Mouse (Mus musculus) ovary, adult 18-20 months (tissue): ENCODE data around the gene Ass1.

Experiments used
- DNase-seq: peaks from one replicate; pipeline ENCODE4 v3.0.0; 2022; ENCODE audit warnings: low spot score, mixed read lengths

Ass1 gene

DNA sequence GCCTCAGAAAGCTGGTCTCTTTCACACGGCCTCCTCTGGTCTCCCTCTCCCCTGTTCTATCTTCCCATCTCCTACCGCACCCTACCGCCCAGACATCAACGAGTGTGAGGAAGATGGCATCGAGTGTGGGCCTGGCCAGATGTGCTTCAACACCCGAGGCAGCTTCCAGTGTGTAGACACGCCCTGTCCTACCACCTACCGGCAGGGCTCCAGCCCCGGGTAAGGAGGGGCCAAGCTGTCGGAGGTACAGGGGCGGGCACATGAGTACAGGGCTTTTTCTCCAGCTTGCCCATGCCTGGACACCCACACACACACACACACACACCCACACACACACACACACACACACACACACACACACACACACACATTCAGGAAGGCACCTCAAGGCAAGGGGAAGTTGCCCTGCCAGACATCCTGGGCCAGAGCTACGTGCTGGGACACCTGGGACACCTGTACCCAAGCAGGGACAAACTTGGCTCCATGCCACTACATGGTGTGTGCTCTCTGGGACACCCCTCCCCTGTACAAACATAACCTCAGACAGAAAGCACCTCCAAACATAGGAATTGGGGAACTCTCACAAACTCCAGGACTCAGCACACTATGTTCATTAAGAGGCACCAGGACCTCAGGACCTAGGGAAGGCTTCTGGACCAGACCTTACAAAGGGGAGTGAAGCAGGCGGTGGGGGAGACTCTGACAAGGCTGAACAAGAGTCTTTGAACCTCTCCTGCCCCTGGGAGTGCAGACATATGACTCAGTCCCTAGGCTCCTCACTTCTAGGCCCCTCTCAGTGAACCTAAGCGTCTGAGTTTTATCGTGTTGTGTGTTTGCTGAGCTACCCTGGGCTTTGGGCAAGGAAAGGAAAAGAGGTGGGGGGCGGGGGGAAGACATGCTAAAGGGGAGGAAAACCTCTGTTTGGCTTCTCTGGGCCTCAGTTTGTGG is 10.7 kb upstream of the Ass1 start:
- no peak for DNase-seq

DNA sequence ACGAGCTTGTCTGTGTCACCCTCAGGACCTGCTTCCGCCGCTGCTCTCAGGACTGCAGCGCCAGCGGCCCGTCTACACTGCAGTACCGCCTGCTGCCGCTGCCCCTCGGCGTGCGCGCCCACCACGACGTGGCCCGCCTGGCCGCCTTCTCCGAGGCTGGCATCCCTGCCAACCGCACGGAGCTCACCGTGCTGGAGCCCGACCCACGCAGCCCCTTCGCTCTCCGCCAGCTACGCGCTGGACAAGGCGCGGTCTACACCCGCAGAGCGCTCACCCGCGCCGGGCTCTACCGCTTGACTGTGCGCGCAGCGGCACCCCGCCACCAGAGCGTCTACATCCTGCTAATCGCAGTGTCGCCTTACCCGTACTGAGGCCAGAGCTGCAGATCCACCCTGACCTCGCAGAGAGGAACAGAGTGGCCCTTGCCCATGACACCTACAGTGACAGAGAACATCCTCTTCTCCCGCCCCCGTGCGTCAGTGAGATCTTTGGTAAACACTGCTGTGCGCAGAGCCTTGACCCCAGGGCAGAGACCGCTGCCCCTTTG is 9.9 kb upstream of the Ass1 start:
- peak; percentile 47 for DNase-seq

DNA sequence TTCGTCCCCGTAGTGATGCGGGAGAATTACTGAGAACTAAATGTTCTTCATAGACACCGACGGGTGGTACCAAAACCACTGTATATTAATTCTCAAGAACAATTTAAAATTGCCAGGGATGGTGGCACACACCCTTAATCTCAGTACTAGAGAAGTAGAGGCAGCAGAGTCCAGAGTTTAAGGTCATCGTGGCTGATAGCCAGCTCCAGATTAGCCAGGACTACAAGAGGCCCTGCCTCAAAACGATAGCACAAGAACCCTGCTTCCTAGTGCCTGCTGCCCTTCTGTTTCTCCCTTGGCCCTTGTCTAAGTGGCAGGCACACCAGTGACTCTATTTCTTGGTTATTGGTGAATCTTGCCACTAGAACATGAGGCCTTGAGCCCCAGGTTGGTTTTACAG is 9.1 kb upstream of the Ass1 start:
- no peak for DNase-seq

DNA sequence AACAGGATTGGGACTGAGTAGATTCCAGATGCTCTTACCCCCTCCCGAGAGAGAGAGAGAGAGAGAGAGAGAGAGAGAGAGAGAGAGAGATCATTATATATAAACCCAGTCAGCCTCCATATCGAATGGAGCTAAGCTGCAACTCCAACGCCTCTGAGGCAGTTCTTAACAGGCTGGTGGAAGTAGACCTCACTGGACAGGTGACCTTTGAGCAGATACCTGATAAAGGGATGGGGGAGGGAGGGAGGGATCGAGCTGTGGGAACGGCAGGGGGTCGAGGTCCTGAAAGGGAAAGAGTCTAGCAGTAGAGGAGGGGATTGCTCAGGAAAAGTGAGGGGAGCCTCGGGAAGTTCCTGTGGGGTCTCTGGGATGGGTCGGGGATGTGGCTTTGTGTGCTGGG is 8.0 kb upstream of the Ass1 start:
- DNase-seq, result no peak

DNA sequence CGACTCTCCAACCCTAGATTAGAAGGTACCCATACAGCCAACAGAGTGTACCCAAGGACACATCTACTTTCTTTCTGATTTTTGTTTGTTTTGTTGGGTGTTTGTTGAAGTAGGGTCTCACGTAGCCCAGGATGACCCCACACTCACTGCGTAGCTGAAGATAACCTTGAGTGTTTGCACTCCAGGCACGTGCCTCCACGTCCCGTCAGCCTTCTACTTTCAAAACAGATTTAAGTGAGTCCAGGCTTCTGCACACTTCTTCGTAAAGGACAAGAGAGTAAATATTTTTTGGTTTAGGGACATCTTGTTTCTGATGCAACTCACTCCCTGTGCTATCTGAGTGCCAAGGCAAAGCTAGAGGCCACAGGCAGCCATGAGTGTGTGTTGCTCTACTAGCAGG is 6.8 kb upstream of the Ass1 start:
- DNase-seq, result no peak

DNA sequence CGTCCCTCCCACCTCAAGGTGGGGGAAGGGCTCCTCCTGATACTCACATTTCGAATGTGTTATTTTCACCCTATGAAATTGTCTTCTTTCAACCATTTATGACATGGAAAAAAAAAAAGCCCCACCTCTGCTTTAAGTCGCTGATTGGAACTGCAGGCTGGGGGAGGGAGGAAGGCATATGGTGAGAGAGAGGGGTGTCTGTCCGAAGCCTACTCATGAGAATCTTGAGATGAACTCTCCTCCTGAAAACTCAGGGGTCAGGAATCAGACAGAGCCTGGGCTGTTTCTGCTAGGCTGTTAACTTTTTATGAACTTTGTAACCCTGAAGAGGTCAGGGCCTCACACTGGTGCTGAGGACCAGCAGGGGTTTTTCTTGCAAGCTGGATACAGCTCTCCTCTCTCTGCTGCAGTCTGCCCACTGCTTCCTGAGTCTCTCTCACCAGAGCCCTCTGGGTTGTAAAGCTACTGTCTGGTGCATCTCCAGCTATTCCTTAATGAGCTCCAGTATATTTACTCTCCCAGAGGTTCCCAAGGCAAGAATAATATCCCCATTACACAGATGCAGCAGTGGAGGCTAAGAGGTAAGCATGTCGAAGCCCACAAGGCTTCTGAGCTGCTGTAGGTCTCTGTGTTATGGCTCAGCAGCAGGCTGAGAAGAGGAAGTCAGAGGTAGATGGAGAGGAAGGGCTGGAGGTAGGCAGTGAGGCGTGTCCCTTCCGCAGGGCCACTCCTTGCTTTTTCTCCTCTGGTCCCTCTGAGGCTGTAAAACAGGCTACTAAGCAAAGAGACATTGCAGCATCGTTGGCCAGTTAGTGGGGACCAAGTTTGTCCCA is 6.1 kb upstream of the Ass1 start:
- no peak for DNase-seq

DNA sequence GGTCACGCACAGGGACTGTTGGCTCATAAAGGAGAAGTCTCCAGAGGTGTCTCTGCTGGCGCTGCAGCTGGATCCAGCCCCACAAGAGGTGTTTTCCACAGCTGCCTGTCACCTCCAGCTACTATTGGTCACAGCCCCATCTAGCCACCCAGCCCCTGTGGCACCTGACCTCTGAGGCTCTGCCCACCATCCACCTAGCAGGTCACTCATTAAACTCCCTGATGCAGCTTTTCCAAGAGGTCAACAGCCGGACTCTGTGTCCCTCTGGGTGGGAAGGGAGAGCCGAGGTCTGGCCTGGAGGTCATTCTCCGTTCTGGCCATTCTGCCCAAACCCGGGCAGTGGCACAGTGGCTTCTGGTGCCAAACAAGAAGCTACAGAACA is 5.5 kb upstream of the Ass1 start:
- DNase-seq, result no peak

- DNase-seq, result no peak
Observed at GRCm38 (mm10) chr2:31467457-31467856, 2.5 kb upstream of the Ass1 start.

DNA sequence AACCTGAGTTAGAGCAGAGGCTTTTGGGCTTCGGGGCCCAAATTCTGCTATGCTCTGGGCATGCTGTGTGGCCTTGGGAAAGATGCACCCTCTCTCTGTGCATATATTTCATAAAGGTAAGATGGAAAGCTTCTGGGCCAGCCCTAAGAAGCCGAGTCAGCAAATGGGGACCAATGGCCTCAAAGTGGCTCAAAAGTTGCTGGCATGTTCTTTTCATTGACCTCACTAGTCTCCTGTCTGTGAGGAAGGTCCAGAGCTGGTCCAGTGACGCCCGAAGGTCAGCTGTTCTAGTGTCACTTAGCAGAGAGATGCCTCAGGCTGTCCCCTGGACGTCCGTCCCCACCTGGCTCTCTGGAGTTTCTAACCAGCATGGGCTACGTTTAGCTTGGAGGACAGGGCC is 1.1 kb upstream of the Ass1 start:
- DNase-seq, result no peak

DNA sequence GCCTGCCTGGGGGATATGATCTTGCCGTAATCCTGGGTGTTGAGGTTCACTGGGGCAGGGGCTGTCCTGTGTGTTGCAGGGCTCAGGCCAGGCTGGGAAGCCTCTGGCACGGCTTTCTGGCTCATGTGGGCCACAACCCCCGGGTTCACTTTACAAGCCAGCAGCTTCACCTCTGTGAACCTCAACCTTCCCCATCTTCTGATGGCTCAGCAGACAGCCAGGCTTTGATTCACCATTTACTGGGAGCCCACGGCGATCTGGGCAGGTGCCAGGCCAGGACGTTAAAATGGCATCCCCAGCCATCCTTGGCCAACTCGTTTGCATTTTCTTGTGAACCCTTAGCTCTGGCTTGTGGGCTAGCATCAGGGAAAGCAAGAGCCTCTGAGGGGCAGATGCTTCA is 527 bp upstream of the Ass1 start:
- no peak for DNase-seq

DNA sequence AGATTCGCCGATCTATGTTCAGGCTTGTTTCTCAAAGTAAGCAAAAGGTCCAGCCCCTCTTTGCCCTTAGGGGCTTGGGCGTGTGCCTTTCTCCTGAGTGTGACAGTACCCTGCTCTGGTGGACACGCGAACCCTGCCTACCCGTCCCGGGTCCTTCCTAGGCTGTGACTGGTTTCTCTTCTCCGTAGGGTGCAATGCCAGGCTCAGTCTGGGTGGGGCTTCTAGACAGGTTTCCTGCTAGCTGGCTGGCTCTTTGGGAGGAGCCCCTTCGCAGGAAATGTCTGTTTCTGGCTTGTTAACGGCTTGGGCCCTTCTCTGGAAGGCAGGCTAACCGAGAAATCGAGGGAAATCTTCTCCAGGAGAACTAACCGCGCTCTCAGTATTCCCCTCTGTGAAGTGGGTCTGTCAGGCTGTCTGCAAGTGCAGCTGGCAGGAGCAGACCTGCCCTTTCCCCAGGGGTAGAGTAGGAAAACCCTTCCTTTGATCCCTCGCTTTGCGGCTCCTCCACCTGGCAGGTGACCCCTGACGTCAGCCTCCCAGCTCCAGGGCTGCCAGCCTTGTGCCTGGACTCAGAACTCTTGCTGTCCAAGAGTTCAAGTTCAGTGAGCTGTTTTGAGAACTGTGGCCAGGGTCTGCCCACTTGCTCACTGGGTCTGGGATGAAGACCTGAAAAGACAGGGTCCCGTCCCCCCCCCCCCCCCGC is 827 bp downstream of the Ass1 start:
- DNase-seq, result no peak

DNA sequence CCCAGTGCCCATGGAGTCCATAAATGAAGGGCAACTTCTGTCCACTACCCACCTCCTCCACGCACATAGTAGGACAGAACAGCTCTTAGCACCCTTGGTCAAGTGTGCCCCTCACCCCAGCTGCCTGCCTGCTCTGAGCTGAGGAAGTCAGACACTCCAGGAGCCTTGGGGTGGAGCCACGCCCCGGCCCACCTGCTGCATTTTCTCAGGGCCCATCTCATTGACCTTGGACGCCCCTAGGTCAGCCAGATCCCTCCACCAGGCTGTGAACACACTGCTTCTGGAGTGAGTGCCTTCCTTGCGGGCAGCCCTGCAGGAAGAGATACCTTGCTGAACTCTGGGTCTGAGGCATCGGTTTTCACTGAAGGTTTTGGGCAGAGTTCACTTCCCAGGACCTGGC is 1.6 kb downstream of the Ass1 start:
- DNase-seq, result no peak

DNA sequence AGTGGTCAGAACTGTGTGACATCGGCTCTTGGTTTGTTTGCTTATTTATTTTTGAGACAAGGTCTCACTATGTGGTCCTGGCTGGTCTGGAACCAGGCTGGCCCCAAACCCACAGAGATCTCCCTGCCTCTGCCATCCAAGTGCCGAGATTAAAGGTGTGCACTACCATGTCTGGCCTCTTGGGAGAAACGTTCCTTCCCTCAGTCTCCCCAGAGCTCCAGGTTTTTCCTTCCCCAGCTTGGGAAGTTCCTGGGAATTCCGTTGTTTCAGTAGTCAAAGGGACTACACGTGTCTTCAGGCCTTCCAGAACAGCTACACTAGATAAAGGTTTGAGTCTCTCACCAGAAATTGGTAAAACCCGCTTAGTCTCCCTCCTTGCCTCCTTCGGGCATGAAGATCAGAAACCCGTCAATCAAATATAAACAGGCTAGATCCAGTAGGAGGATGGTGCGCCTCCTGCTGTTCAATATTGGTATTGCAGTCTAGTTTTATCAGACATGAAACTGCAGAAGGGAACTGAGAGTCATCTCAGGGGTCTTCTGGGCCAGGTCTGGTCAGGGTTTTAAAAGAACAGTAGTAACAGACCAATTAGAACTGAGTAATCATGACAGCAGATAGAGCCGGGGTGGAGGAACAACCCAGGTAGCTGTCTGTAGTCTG is 2.5 kb downstream of the Ass1 start:
- no peak for DNase-seq

- DNase-seq, result no peak
Observed at GRCm38 (mm10) chr2:31473941-31474340, 3.9 kb downstream of the Ass1 start.

- no peak for DNase-seq
Observed at GRCm38 (mm10) chr2:31474686-31475085, 4.7 kb downstream of the Ass1 start.

GRCm38 (mm10) chr2:31476107-31476820 is 6.3 kb downstream of the Ass1 start:
- no peak for DNase-seq

DNA sequence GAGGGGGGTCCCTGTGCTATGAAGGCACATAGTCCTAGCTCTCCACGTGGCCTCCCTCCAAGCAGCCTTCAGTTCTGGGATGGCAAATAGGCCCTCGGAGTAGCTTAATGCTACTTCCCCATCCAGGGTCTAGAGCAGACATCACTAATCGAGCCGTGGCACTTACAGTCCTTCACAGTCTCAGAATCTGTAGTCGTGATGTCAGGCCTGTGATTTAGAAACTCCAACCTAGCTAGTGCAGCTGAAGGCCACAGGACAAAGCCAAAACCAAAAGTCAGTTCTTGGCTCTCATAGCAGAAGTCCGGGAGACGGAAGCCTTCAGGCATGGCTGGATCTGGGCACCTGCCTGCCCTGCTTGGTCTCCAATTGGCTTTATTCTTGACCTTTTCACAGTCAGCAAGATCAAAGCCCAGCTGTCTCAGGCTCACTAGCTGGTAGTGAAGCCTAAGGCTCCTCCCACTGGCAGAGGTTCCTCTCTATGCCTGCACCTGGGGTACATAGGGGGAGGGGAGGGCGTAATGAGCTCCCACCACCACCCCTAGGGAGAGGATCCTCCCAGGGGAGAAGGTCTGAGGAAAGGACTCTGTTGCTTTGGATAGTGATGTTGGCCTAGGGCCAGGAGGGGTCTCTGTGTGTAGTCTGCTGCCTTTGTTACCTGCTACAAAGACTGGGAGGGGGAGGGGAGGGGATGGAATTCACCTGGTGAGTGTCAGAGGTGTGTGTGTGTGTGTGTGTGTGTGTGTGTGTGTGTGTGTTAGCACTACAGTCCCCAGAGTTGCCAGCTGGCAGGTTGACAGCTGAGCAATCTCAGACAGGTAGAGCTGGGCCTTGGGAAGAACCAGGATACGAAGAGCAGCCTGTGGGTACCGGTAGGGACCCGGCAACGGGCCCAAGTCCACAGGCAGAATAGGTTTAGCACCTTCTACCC is 7.5 kb downstream of the Ass1 start:
- no peak for DNase-seq

- DNase-seq, result peak; percentile 57
Observed at GRCm38 (mm10) chr2:31482914-31483575, 13.0 kb downstream of the Ass1 start.

- no peak for DNase-seq
Observed at GRCm38 (mm10) chr2:31484187-31484586, 14.2 kb downstream of the Ass1 start.
